Mouse (Mus musculus) MEL (cell line): ENCODE measurements around the gene Triobp.

Source experiments
- CTCF ChIP-seq, 3 experiments: IDR thresholded peaks in 2 of 3; conservative IDR thresholded peaks in 1 of 3; 2 replicates each; pipeline ENCODE4 v1.5.1; 2011 to 2012; ENCODE audit warnings: low read length in 3 of 3, low read depth in 2 of 3, mild to moderate bottlenecking in 2 of 3, improper control_type of control experiment in 1 of 3, inconsistent platforms in 1 of 3, mixed read lengths in 1 of 3, moderate library complexity in 1 of 3; ENCODE audit not compliant: control insufficient read depth in 1 of 3, insufficient read depth in 1 of 3, poor library complexity in 1 of 3, severe bottlenecking in 1 of 3
- E2F4 ChIP-seq: IDR thresholded peaks from 2 replicates; pipeline ENCODE4 v1.6.1; 2011; ENCODE audit warnings: low read depth, low read length, improper control_type of control experiment, borderline replicate concordance
- ELF1 ChIP-seq: IDR thresholded peaks from 2 replicates; pipeline ENCODE4 v1.6.1; 2014; ENCODE audit warnings: low read depth, mild to moderate bottlenecking, inconsistent platforms, low read length, improper control_type of control experiment, moderate library complexity
- GATA1 ChIP-seq: IDR thresholded peaks from 2 replicates; pipeline ENCODE4 v1.6.1; 2011; ENCODE audit warnings: low read depth, low read length, improper control_type of control experiment
- MEF2A ChIP-seq: IDR thresholded peaks from 2 replicates; pipeline ENCODE4 v1.6.1; 2014; ENCODE audit warnings: low read depth, mild to moderate bottlenecking, inconsistent platforms, low read length, improper control_type of control experiment; ENCODE audit not compliant: poor library complexity, insufficient replicate concordance, severe bottlenecking; ENCODE audit errors: extremely low read depth
- POLR2A ChIP-seq, 2 experiments: IDR thresholded peaks; 2 replicates each; pipeline ENCODE4 v1.6.1; 2011 to 2012; ENCODE audit warnings: low read length in 2 of 2, mild to moderate bottlenecking in 2 of 2, control low read depth in 1 of 2, improper control_type of control experiment in 1 of 2, low read depth in 1 of 2, moderate library complexity in 1 of 2; ENCODE audit not compliant: control insufficient read depth in 1 of 2, insufficient read depth in 1 of 2, poor library complexity in 1 of 2
- SMC3 ChIP-seq: IDR thresholded peaks from 2 replicates; pipeline ENCODE4 v1.6.1; 2011; ENCODE audit warnings: low read depth, low read length, improper control_type of control experiment
- TAL1 ChIP-seq: IDR thresholded peaks from 2 replicates; pipeline ENCODE4 v1.6.1; 2012; ENCODE audit warnings: mild to moderate bottlenecking, inconsistent platforms, low read length, moderate library complexity, mixed read lengths
- ZMIZ1 ChIP-seq: IDR thresholded peaks from 2 replicates; pipeline ENCODE4 v1.6.1; 2012; ENCODE audit warnings: low read depth, mild to moderate bottlenecking, inconsistent platforms, low read length, improper control_type of control experiment, moderate library complexity

- no peak for TF ChIP-seq E2F4
- no peak for TF ChIP-seq CTCF (IDR thresholded peaks at IDR 0.05 in 2 of 3, conservative IDR thresholded peaks at IDR 0.05 in 1 of 3; ENCODE audit: control insufficient read depth in 1 of 3, insufficient read depth in 1 of 3, low read depth in 2 of 3, low read length in 3 of 3, poor library complexity in 1 of 3, severe bottlenecking in 1 of 3)
- no peak for TF ChIP-seq POLR2A (IDR thresholded peaks at IDR 0.05; ENCODE audit: control insufficient read depth in 1 of 2, insufficient read depth in 1 of 2, low read depth in 1 of 2, low read length in 2 of 2, poor library complexity in 1 of 2)
- TF ChIP-seq MEF2A = no peak
- no peak for TF ChIP-seq TAL1
- TF ChIP-seq GATA1 = no peak
- no peak for TF ChIP-seq SMC3
- no peak for TF ChIP-seq ZMIZ1
- TF ChIP-seq ELF1 = no peak
Measured at GRCm38 (mm10) chr15:78960088-78960487, 12.6 kb downstream of the Triobp start.
